Mouse (Mus musculus): ENCODE results near the gene Rdh12. TPM values are rescaled to one million over a fixed set of nuclear protein-coding genes. Genes with fewer than 3 reads are reported as not detected.

Rdh12 gene
- polyA plus RNA-seq, 1 experiment from 2014 or later: 1.0 TPM

- no peak overlapping the region for H3K9ac ChIP-seq
- H3K4me1 ChIP-seq: no peaks in the 10 kb centered on the region
- H3K36me3 ChIP-seq (ENCODE audit: poor library complexity, severe bottlenecking): peaks cover 77% of the 10 kb centered on the region
- no peaks in the 10 kb centered on the region for H3K9me3 ChIP-seq (replicated peaks)
- H3K4me2 ChIP-seq: no peak overlapping the region
- no peaks in the 10 kb centered on the region for H3K27me3 ChIP-seq
- 92% methylated on average over 2 of the region's 2 CpGs for WGBS
- ATAC-seq: no peak
- no peak overlapping the region for H3K4me3 ChIP-seq
- no peak overlapping the region for H3K27ac ChIP-seq
Observed at GRCm38 (mm10) chr12:79260154-79260553, 51.4 kb downstream of the Rdh12 start.

GRCm38 (mm10) chr12:79261035-79261434 lies 52.3 kb downstream of the Rdh12 start:
- no peaks in the 10 kb centered on the region for H3K9me3 ChIP-seq (replicated peaks)
- no peaks in the 10 kb centered on the region for H3K4me1 ChIP-seq
- H3K4me3 ChIP-seq: no peak overlapping the region
- H3K27ac ChIP-seq: no peak overlapping the region
- H3K9ac ChIP-seq: no peak overlapping the region
- 51% methylated on average over 5 of the region's 5 CpGs for WGBS
- peaks cover 80% of the 10 kb centered on the region for H3K36me3 ChIP-seq (ENCODE audit: poor library complexity, severe bottlenecking)
- no peak overlapping the region for H3K4me2 ChIP-seq
- no peaks in the 10 kb centered on the region for H3K27me3 ChIP-seq
- ATAC-seq: no peak

Other genes with a start within 250 kb of the Rdh12 start
- 25.3 and 29.1 TPM in 2 replicates for gene Tmem229b, start 201.3 kb upstream of the Rdh12 start, polyA plus RNA-seq (2015; fragmentation: Nextera tagmentation; extraction: Ambion mirVana)
- 2.8 and 3.0 TPM in 2 replicates for gene Plekhh1, start 179.8 kb upstream of the Rdh12 start, polyA plus RNA-seq (2015; fragmentation: Nextera tagmentation; extraction: Ambion mirVana)
- 24.3 and 27.2 TPM in 2 replicates for gene Pigh, start 119.3 kb upstream of the Rdh12 start, polyA plus RNA-seq (2015; fragmentation: Nextera tagmentation; extraction: Ambion mirVana)
- gene Arg2, start 78.1 kb upstream of the Rdh12 start, polyA plus RNA-seq (2015; fragmentation: Nextera tagmentation; extraction: Ambion mirVana): 11.6 and 15.7 TPM in 2 replicates
- gene Vti1b, start 36.2 kb upstream of the Rdh12 start, polyA plus RNA-seq (2015; fragmentation: Nextera tagmentation; extraction: Ambion mirVana): 139 and 152 TPM in 2 replicates
- gene Rdh11, start 16.6 kb upstream of the Rdh12 start, polyA plus RNA-seq (2015; fragmentation: Nextera tagmentation; extraction: Ambion mirVana): 25.2 and 26.1 TPM in 2 replicates
- gene Zfyve26, start 87.4 kb downstream of the Rdh12 start, polyA plus RNA-seq (2015; fragmentation: Nextera tagmentation; extraction: Ambion mirVana): 12.8 and 13.4 TPM in 2 replicates
- 5.7 and 6.2 TPM in 2 replicates for gene Rad51b, start 88.4 kb downstream of the Rdh12 start, polyA plus RNA-seq (2015; fragmentation: Nextera tagmentation; extraction: Ambion mirVana)

All from forebrain, embryonic 13.5 days (tissue).